ENCODE assay signal across 16 mouse cellular contexts in the genomic region with DNA sequence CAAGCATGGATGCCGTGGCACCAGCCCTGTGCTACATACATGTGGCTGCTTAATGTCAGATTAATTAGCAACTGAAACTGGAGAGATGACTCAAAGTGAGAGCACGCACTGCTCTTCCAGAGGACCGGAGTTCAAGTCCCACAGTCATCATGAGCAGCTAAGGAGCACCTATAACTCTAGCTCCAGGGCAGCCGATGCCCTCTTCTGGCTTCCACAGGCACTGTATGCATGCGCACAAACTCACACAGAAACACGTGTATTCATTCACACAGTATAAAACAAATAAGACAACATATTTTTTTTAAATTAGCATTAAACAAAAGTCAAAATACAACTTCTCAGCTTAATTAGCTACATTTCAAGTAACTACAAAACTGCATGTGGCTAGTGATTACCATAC.
A peak's percentile ranks its signal among the peaks of the same experiment; 100 is the strongest.
DNase-seq lines count a peak whose midpoint lies in the region; ATAC-seq and TF ChIP-seq lines count a peak whose summit lies in the region.
"Had no signal": no experiment of that assay in that cellular context is flagged by ENCODE, and none has a peak within 500 bp of the region (broad histone marks: within the 10 kb centered on the region; RNA-seq: fewer than 3 reads in every experiment).

No protein-coding gene starts in this region.

- H3K27me3 ChIP-seq in liver, adult 2 months (ENCODE audit: control insufficient read depth, insufficient read depth, low read length), result no peaks in the 10 kb centered on the region
- no peaks in the 10 kb centered on the region for H3K27me3 ChIP-seq in stomach, postnatal 0 days (ENCODE audit: control insufficient read depth, insufficient read depth, low read length)
- H3K27me3 ChIP-seq: forebrain, embryonic 15.5 days; intestine, embryonic 15.5 days; stomach, embryonic 15.5 days had no signal

- no peak overlapping the region for H3K27ac ChIP-seq in liver, adult 2 months (replicated peaks; ENCODE audit: insufficient read depth, low read depth, low read length)
- no peak overlapping the region for H3K27ac ChIP-seq in stomach, postnatal 0 days (replicated peaks)
- H3K27ac ChIP-seq: forebrain, embryonic 15.5 days; intestine, embryonic 15.5 days; stomach, embryonic 15.5 days had no signal

- H3K36me3 ChIP-seq in liver, adult 2 months (ENCODE audit: control insufficient read depth, insufficient read depth, low read length), result no peaks in the 10 kb centered on the region
- no peaks in the 10 kb centered on the region for H3K36me3 ChIP-seq in stomach, postnatal 0 days (ENCODE audit: control insufficient read depth, insufficient read depth, low read length)
- H3K36me3 ChIP-seq: forebrain, embryonic 15.5 days; intestine, embryonic 15.5 days; stomach, embryonic 15.5 days had no signal

- no peaks in the 10 kb centered on the region for H3K79me2 ChIP-seq in liver, adult 2 months (ENCODE audit: control insufficient read depth, insufficient read depth, low read length)

- no peak overlapping the region for H3K4me2 ChIP-seq in stomach, postnatal 0 days (replicated peaks; ENCODE audit: low read depth)
- H3K4me2 ChIP-seq: forebrain, embryonic 15.5 days; intestine, embryonic 15.5 days; stomach, embryonic 15.5 days had no signal

- DNase-seq in heart, adult 11 months, result peak; percentile 84
- no peak for DNase-seq in heart, postnatal 4 days
- DNase-seq in liver, adult 2 months (ENCODE audit: extremely low read depth, low read depth, low spot score), result no peak
- DNase-seq in liver, result no peak
- peak; percentile 15 for DNase-seq in thymus, postnatal 4 days
- no peak for DNase-seq in thymus, postnatal 36 days
- no peak for DNase-seq in stomach, postnatal 0 days (ENCODE audit: low spot score)
- no peak for DNase-seq in right cerebral cortex, postnatal 25 days
- DNase-seq: adrenal gland, postnatal 10 days; cerebellum, postnatal 25 days; gastrocnemius, postnatal 14 days; lung, adult 18-20 months; right cerebral cortex, postnatal 14 days had no signal

- TF ChIP-seq CTCF in liver, adult 2 months (IDR thresholded peaks at IDR 0.05; ENCODE audit: low read depth, low read length), result peak; percentile 21; the same call in 1 of the 2 replicates
- peak; percentile 42 for TF ChIP-seq CTCF in stomach, postnatal 0 days (IDR thresholded peaks at IDR 0.05; ENCODE audit: low read depth)

- no peak for TF ChIP-seq POLR2A in liver, adult 2 months (IDR thresholded peaks at IDR 0.05; ENCODE audit: extremely low read depth, insufficient read depth, low read length)

- no peak for TF ChIP-seq EP300 in stomach, postnatal 0 days (optimal IDR thresholded peaks at IDR 0.05)

- no peaks in the 10 kb centered on the region for H3K9me3 ChIP-seq in stomach, postnatal 0 days (ENCODE audit: control insufficient read depth, low read length)
- H3K9me3 ChIP-seq: forebrain, embryonic 15.5 days; intestine, embryonic 15.5 days; stomach, embryonic 15.5 days had no signal

- 93% methylated on average over 6 of the region's 6 CpGs for WGBS in liver, adult 2 months
- 87% methylated on average over 6 of the region's 6 CpGs for WGBS in stomach, postnatal 0 days

- H3K4me1 ChIP-seq in liver, adult 2 months (ENCODE audit: control insufficient read depth, insufficient read depth, low read length), result no peaks in the 10 kb centered on the region; the same call in 1 of the 2 replicates
- H3K4me1 ChIP-seq in stomach, postnatal 0 days (replicated peaks; ENCODE audit: control insufficient read depth, insufficient read depth), result no peaks in the 10 kb centered on the region
- H3K4me1 ChIP-seq: intestine, embryonic 15.5 days; stomach, embryonic 15.5 days had no signal

- no peak overlapping the region for H3K9ac ChIP-seq in liver, adult 2 months (ENCODE audit: low read depth, low read length)
- no peak overlapping the region for H3K9ac ChIP-seq in stomach, postnatal 0 days (ENCODE audit: low read length)
- H3K9ac ChIP-seq: forebrain, embryonic 15.5 days; intestine, embryonic 15.5 days; stomach, embryonic 15.5 days had no signal

- no peak for ATAC-seq in stomach, postnatal 0 days (ENCODE audit: low FRiP score, low TSS enrichment)
- ATAC-seq: intestine, embryonic 15.5 days had no signal

- no peak overlapping the region for H3K4me3 ChIP-seq in liver, adult 2 months (ENCODE audit: insufficient read depth, low read depth, low read length)
- H3K4me3 ChIP-seq in stomach, postnatal 0 days (ENCODE audit: low read depth, low read length), result no peak overlapping the region
- H3K4me3 ChIP-seq: forebrain, embryonic 15.5 days; intestine, embryonic 15.5 days; stomach, embryonic 15.5 days had no signal

Comparison
In these comparisons a context has a peak if more than half of its experiments do, and no peak if none do; other contexts are left out.
1. DNase-seq: peak in heart, adult 11 months (single experiment) and thymus, postnatal 4 days (single experiment); none in heart, postnatal 4 days (single experiment), liver, adult 2 months (single experiment), liver (single experiment), thymus, postnatal 36 days (0 of 2), stomach, postnatal 0 days (single experiment) and right cerebral cortex, postnatal 25 days (single experiment).